Mouse (Mus musculus): ENCODE results near the gene Hspa12b. TPM values are rescaled to one million over a fixed set of nuclear protein-coding genes. Genes with fewer than 3 reads are reported as not detected.
"Not testable (repeated sequence)": the region's sequence is repeated elsewhere in the genome, so short reads cannot be mapped to it uniquely, and the experiment has no call there.

The Hspa12b gene
- 10 to 100 TPM in 1 of 2 experiments, 1 to 10 TPM in 1; 9.8 to 11.0 TPM for total RNA-seq (2021)

GRCm38 (mm10) chr2:131127161-131127730 is at the start of gene Hspa12b:
TSS of gene Hspa12b (plus strand) at chr2:131127280.
- intact Hi-C loops (cut with DNase I), result no loop called here

GRCm38 (mm10) chr2:131080507-131080906 is 46.6 kb upstream of the Hspa12b start:
- no peak for DNase-seq (ENCODE audit: extremely low spot score in 1 of 2, low spot score in 2 of 2)
- intact Hi-C loops (cut with DNase I), result no loop called here

More at GRCm38 (mm10) chr2:131127161-131127730, at the start of gene Hspa12b:
- DNase-seq (ENCODE audit: extremely low spot score in 1 of 2, low spot score in 2 of 2), result peak in 1 of 2 experiments; percentile 84

DNA sequence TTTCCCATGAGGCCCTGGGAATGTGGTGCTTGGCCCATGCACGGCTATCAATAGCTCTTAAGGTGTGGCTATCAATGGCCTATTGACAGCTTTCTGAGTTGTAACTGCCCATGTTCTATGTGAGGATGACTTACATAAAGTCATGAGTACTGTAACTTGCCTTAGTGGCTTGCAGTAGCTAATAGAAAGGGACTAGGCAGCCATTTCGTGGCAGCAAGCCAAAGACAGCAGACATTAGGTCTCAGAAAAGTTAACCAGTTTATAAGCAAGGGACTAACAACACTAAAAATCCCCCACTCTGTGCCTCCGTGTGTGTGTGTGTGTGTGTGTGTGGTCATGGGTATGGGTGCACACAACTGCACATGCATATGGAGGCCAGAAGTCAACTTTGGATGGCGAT is 42.9 kb upstream of the Hspa12b start:
- no peak for DNase-seq (ENCODE audit: extremely low spot score in 1 of 2, low spot score in 2 of 2)
- intact Hi-C loops (cut with DNase I), result no loop called here

GRCm38 (mm10) chr2:131086667-131087390 is 40.3 kb upstream of the Hspa12b start, which contains the start of gene Siglec1:
TSS of gene Siglec1 (minus strand) at chr2:131086765.
- intact Hi-C loops (cut with DNase I), result no loop called here
- no peak for DNase-seq (ENCODE audit: extremely low spot score in 1 of 2, low spot score in 2 of 2)

- intact Hi-C loops (cut with DNase I), result no loop called here
These were observed 38.5 kb upstream of the Hspa12b start for GRCm38 (mm10) chr2:131088581-131088980.

GRCm38 (mm10) chr2:131089634-131090033 is 37.4 kb upstream of the Hspa12b start:
- intact Hi-C loops (cut with DNase I), result loop anchor here (10.0 kb wide), 1 partner anchor 325 kb away; no protein-coding TSS in a partner anchor
- peak in 1 of 2 experiments; percentile 12 for DNase-seq (ENCODE audit: extremely low spot score in 1 of 2, low spot score in 2 of 2)

More at GRCm38 (mm10) chr2:131088581-131088980, 38.5 kb upstream of the Hspa12b start:
- DNase-seq (ENCODE audit: extremely low spot score in 1 of 2, low spot score in 2 of 2), result no peak

DNA sequence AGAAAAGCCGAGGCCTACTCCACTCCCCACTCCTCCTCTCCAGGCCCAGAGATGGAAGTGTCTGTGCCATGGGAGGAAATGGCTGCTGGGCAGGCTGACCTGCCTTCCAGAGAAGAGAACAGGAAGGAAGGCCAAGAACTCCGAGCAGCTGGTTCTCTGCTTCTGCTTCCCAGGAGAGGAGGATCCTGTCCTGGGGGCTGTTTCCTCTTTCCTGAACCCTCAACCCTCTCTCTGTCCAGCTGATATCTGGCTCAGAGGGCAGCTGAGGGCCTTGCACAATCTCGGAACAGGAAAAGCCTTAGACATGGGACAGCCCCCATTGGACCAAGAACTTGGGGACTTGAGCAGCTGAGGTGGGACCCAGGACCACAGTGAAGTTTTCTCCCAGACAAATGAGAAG is 36.2 kb upstream of the Hspa12b start:
- intact Hi-C loops (cut with DNase I), result loop anchor here (10.0 kb wide), 1 partner anchor 324 kb away; no protein-coding TSS in a partner anchor
- peak in 1 of 2 experiments; percentile 26 for DNase-seq (ENCODE audit: extremely low spot score in 1 of 2, low spot score in 2 of 2)

DNA sequence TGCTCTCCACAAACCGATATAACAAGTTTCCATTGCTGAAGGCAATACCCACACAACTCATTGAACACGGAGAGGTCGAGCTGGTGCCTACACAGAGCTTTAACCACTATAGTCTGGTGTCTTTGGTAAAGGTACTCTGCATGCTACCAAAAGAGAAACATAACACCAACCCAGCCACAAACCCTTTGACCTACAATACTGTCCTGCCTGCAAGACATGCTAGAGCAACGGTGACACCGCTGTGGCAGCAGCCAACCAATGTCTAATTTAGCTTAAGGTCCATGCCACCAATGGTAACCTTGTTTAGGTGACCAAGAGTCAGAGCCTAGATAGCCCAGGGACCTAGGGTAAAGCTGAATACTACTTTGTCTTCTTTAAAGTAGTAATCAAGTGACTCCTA is 33.5 kb upstream of the Hspa12b start:
- intact Hi-C loops (cut with DNase I), result loop anchor here (10.0 kb wide), 1 partner anchor 321 kb away; no protein-coding TSS in a partner anchor
- peak in 1 of 2 experiments; percentile 5 for DNase-seq (ENCODE audit: extremely low spot score in 1 of 2, low spot score in 2 of 2)

DNA sequence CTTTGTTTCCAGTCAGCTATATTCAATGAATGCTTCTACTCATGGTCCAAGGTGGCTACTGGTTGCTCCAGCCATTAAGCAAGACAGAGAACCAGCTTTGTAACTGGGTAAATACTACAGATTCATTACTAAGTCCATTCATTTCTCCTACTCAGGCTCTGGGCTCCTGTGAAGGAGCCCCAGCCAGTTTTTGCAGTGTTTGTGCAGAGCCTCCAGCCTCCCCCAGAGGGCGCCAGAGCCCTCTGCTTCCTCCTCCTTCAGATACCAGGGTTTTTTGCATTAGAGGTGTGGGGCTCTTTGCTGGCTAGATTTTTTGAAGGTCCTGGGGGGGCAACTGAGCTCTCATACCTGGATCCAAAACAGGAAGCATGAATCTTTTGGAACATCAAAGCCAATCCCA is 32.3 kb upstream of the Hspa12b start:
- intact Hi-C loops (cut with DNase I), result loop anchor here (5.0 to 10.0 kb wide), 4 partner anchors 47 to 320 kb away; partner anchors contain the start of gene 1700037H04Rik
- peak; percentile 68 to 72 for DNase-seq (ENCODE audit: extremely low spot score in 1 of 2, low spot score in 2 of 2)

GRCm38 (mm10) chr2:131096101-131096795 is 30.8 kb upstream of the Hspa12b start:
- intact Hi-C loops (cut with DNase I), result loop anchor here (5.0 to 10.0 kb wide), 4 partner anchors 46 to 319 kb away; partner anchors contain the start of gene 1700037H04Rik
- peak in 1 of 2 experiments; percentile 68 for DNase-seq (ENCODE audit: extremely low spot score in 1 of 2, low spot score in 2 of 2)

DNA sequence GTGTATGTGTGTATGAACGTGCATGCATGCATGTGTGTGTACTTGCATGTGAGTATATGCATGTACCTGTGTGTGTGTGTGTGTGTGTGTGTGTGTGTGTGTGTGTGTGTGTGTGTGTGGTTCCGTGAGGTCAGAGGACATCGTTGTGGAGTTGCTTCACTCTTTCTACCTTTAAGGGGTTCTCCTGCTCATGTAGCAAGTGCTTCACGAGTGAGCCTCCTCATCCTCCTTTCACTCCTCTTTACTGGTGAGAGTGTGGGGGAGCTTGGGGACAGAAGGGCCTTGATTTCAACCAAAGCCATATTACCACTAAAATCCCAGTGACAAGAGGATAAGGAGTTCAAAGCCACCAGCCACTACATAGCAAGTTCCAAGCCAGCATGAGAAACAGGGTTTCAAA is 30.0 kb upstream of the Hspa12b start:
- intact Hi-C loops (cut with DNase I), result loop anchor here (5.0 to 10.0 kb wide), 4 partner anchors 45 to 318 kb away; partner anchors contain the start of gene 1700037H04Rik
- no peak for DNase-seq (ENCODE audit: extremely low spot score in 1 of 2, low spot score in 2 of 2)

DNA sequence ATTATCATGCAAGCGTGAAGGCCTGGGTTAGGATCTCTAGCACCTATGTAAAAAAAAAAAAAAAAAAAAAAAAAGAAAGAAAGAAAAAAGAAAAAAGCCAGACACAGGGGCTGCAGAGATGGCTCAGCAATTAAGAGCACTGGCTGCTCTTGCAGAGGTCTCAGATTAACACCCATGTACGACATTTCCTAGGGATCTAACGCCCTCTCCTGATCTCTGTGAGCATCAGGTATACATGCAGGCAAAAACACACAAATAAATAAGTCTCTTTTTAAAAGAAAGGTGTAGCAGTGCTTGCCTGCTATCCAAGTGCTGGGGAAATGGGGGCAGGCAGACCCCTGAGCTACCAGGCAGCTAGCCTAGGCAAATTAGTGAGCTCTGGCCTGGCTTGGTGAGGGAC is 25.6 kb upstream of the Hspa12b start:
- intact Hi-C loops (cut with DNase I), result no loop called here
- DNase-seq (ENCODE audit: extremely low spot score in 1 of 2, low spot score in 2 of 2), result no peak

GRCm38 (mm10) chr2:131104021-131104420 is 23.1 kb upstream of the Hspa12b start:
- DNase-seq (ENCODE audit: extremely low spot score in 1 of 2, low spot score in 2 of 2), result peak in 1 of 2 experiments; percentile 21
- intact Hi-C loops (cut with DNase I), result no loop called here

DNA sequence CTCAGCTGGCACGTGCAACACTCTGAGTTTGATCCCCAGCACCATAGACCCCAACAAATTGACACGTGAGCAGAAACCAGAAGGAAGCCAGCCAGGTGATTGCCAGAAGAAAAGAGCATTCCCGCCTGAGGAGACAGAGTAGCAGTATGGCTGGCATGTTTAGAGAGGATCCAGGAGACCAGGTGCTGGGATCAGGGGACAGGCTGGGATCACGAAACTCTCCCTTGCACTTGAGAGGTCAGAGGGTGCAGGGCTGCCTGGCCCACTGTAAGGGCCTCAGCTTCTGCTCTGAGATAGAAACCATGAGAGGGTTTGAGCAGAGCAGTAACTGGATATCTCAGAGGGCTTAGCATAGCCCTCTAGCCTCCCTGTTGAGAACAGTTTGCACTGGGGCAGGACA is 22.0 kb upstream of the Hspa12b start:
- DNase-seq (ENCODE audit: extremely low spot score in 1 of 2, low spot score in 2 of 2), result peak in 1 of 2 experiments; percentile 4
- intact Hi-C loops (cut with DNase I), result not testable (repeated sequence)

- intact Hi-C loops (cut with DNase I), result no loop called here
- DNase-seq (ENCODE audit: extremely low spot score in 1 of 2, low spot score in 2 of 2), result peak in 1 of 2 experiments; percentile 8
These were observed 21.1 kb upstream of the Hspa12b start for GRCm38 (mm10) chr2:131105989-131106388.

DNA sequence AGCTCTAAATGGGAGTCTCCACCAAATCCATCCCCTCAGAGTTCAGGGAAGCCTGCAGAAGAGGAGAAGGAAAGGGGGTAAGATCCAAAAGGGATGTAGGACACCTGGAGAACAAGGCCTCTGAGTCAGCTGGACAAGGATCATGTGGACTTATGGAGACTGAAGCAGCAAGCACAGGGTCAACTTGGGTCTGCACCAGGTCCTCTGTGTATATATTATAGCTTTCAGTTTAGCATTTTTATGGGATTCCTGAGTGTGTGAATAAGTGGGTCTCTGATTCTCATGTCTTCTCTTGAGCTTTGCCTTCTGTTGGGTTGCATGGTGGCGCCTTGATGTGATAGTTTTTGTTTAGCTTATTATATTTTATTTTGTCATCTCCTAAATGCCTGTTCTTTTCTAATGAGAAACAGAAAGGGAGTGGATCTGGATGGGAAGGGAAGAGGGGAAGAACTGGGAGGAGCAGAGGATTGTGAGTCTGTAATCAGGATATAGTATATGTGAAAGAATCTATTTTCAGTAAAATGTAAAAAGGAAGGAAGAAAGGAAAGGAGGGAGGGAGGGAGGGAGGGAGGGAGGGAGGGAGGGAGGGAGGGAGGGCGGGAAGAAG is 8.0 kb upstream of the Hspa12b start:
- no peak for DNase-seq (ENCODE audit: extremely low spot score in 1 of 2, low spot score in 2 of 2)
- intact Hi-C loops (cut with DNase I), result no loop called here

- peak in 1 of 2 experiments; percentile 75 for DNase-seq (ENCODE audit: extremely low spot score in 1 of 2, low spot score in 2 of 2)
- intact Hi-C loops (cut with DNase I), result no loop called here
These were observed 2.9 kb upstream of the Hspa12b start for GRCm38 (mm10) chr2:131124166-131124565.

DNA sequence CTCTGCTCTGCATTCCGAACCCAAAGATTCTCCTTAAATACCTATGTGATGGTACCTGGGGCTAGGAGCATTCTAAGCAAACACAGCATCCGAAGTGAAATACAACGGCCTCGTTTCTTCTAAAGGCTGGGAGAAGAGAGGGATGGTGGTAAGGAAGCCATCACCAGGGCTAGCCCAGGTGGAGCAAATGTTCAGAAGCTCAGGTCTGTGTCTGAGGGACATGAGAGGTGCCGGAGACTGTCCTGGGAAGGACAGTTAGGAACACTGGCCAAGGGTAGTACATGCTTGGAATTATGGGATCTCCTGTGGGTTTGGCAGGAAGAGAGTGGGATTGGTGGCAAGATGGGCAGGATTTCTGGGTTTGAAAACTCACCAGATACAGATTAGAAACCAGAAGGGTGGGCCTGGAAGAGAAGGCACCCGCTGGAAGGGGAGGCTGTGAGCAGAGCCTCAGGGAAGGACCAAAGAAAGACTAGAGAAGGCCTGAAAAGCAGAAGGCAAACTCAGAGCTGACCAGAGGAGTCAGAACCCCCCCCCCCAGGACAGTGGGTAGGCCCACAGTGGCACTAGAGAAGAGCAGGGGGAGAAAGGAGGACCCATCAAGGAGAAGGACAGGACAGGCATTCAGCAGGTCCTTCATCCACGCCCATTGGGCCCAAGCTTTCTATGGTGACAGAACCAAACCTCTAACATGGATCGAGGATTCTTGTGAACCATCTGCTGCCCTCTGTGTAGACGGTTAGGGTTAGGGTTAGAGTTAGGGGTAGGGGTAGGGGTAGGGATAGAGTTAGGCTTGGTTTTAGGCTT is 1.7 kb upstream of the Hspa12b start:
- intact Hi-C loops (cut with DNase I), result no loop called here

More for the DNA sequence above, 1.7 kb upstream of the Hspa12b start:
- DNase-seq (ENCODE audit: extremely low spot score in 1 of 2, low spot score in 2 of 2), result no peak
